Mouse (Mus musculus) limb, embryonic 12.5 days (tissue): ENCODE results near the gene Cdk10. TPM values are rescaled to one million over a fixed set of nuclear protein-coding genes. Genes with fewer than 3 reads are reported as not detected.
A peak's percentile ranks its signal among the peaks of the same experiment; 100 is the strongest.

Source experiments
- ATAC-seq: fragments of 200-750 bp; cut with Nextera tagmentation; 2 replicates; pipeline ENCODE4 v1.8.0; 2017; ENCODE audit warnings: low read depth, moderate TSS enrichment; ENCODE audit not compliant: insufficient number of reproducible peaks, insufficient read depth, low FRiP score, low TSS enrichment
- H3K27ac ChIP-seq: fragments of 300-500 bp; sonication (generic); 2 replicates; pipeline ENCODE4 v1.5.1; 2016; ENCODE audit warnings: mild to moderate bottlenecking, moderate library complexity
- H3K27me3 ChIP-seq: fragments of 300-500 bp; sonication (generic); 2 replicates; pipeline ENCODE4 v1.6.1; 2016; ENCODE audit warnings: mild to moderate bottlenecking, moderate library complexity
- H3K36me3 ChIP-seq: fragments of 300-500 bp; sonication (generic); 2 replicates; pipeline ENCODE4 v1.6.1; 2016; ENCODE audit warnings: mild to moderate bottlenecking, moderate library complexity
- H3K4me1 ChIP-seq: fragments of 300-500 bp; sonication (generic); replicated peaks from 2 replicates; pipeline ENCODE4 v1.6.1; 2016
- H3K4me2 ChIP-seq: fragments of 300-500 bp; sonication (generic); 2 replicates; pipeline ENCODE4 v1.6.1; 2016; ENCODE audit warnings: mild to moderate bottlenecking, moderate library complexity
- H3K4me3 ChIP-seq: fragments of 300-500 bp; sonication (generic); replicated peaks from 2 replicates; pipeline ENCODE4 v1.5.1; 2016; ENCODE audit warnings: mild to moderate bottlenecking
- H3K9ac ChIP-seq: fragments of 300-500 bp; sonication (generic); replicated peaks from 2 replicates; pipeline ENCODE4 v1.6.1; 2016; ENCODE audit warnings: mild to moderate bottlenecking, moderate library complexity
- H3K9me3 ChIP-seq: fragments of 300-500 bp; sonication (generic); 2 replicates; pipeline ENCODE4 v1.6.1; 2016; ENCODE audit warnings: mild to moderate bottlenecking, moderate library complexity
- WGBS: fragments of 180-500 bp; shearing (Covaris S2); methylation state at CpG from one replicate; pipeline ENCODE4 v1.1.7; 2016; 5-methylcytosine and 5-hydroxymethylcytosine counted together
- polyA plus RNA-seq: library from polyadenylated mRNA; unstranded; fragments of >200 nt; fragmentation: Nextera tagmentation; extraction: Ambion mirVana; gene quantifications from 2 replicates; pipeline ENCODE4 v1.2.1, GENCODE M21; 2016

The Cdk10 gene
- polyA plus RNA-seq, 1 experiment from 2014 or later, result 36.6 TPM

DNA sequence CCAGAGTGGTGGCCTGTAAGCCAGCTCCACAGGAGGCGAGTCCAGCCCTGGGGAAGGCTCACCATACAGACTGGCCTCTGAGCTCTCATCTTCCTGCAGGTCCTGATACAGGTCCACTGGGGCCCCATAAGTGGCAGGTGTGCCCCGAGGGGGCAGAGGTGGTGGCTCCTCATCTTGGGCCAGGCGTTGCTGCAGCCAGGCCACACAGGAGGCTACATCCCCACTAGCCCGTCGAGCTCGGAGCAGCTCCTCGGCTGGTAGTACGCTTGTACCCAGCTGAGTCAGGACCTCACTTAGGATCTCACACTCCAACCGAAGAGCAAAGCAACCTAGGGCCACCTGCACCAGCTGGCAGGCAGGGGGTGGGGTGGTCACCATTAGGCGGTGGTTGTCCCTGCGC is 9.1 kb downstream of the Cdk10 start:
- no peak for ATAC-seq
- H3K9ac ChIP-seq, result no peak overlapping the region
- H3K27me3 ChIP-seq, result peaks cover 49% of the 10 kb centered on the region
- no peak overlapping the region for H3K4me3 ChIP-seq
- WGBS, result 69% methylated on average over 11 of the region's 11 CpGs
- no peak overlapping the region for H3K4me2 ChIP-seq
- H3K4me1 ChIP-seq, result peaks cover 7% of the 10 kb centered on the region
- H3K27ac ChIP-seq, result no peak overlapping the region
- peaks cover 12% of the 10 kb centered on the region for H3K36me3 ChIP-seq
- no peaks in the 10 kb centered on the region for H3K9me3 ChIP-seq

DNA sequence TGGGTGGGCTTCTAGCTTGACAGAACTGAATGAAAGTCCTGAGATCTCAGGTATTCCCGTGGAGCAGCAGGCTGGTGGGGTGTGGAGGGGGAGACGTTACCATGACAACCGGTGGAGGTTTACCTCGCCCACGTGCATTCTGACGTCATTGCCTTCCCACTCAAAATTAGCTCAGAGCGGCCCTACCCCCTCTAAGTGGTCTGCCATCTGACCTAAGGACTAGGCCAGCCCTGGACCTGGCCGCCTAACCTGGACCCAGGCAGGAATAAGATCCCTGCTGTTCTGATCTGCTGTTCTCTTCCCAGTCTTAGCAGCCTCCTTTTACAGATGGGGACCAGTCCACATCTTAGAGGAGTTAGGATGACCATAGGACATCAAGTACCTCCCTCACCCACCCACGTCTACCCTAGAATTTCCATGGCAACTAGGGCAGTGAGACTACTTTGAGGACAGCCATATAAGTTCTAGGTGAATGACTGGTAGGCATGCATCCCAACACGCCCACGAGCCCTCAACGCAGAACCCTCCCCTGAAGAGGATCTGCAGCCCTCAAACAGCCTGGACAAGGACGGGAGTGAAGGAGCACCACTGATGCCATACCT is 10.4 kb downstream of the Cdk10 start:
- no peaks in the 10 kb centered on the region for H3K9me3 ChIP-seq
- H3K27me3 ChIP-seq, result peaks cover 49% of the 10 kb centered on the region
- H3K9ac ChIP-seq, result peak overlapping the region; percentile 47
- no peak for ATAC-seq
- H3K27ac ChIP-seq, result no peak overlapping the region
- H3K36me3 ChIP-seq, result peaks cover 2% of the 10 kb centered on the region; the same call in 1 of the 2 replicates
- peak overlapping the region; percentile 74 for H3K4me2 ChIP-seq
- peak overlapping the region; percentile 42 for H3K4me3 ChIP-seq
- peaks cover 7% of the 10 kb centered on the region for H3K4me1 ChIP-seq
- WGBS, result 37% methylated on average over 13 of the region's 13 CpGs

DNA sequence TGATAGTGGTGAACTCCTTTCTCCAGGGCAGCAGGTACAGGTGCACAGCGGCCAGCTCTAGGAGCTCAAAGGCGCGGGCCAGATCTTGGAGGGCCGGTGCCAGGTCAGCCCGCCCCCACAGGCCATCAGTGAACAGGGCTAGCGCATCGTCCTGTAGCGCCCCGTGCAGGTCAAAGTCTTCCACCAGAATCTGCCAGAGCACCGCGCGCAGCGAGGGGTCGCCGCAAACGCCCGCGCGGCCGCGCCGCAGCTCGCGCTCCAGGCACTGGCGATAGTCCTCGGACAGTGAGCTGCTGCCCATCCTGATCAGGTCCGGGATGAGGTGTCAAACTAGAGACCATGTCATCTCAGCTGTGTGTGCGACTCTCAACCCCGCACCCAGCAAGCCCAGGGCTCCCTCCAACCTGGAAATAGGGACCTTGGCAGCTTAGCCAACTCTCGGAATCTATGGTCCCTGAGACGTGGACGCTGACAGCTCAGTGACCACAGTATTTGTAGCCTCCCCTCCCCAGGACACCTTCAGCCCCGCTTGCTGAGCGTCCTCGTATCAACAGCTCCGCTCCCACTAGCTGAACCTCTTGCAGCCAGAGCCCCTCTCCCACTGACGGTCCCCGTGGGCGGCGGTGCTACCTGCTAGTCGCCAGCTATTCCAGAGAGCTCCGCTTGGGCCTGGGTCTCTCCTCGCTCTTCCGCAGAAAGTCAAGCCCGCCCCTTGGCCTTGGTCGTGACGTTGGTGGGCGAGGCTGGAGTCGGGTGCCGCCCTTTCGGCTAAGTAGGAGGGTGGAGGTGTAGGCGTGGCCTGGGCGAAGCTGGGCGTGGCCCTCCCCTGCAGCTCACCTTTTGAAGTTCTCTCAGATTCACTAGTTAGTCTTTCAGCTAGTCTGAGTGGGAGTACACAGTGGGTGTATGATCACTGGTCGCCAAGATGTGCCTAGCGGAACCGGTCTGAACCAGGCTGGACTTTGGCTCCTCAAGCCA is 11.2 kb downstream of the Cdk10 start, which contains the start of gene Spata2l:
Spata2l (minus strand) TSS at position 714 of the 978 bp plus-strand sequence.
- H3K4me1 ChIP-seq, result peaks cover 7% of the 10 kb centered on the region
- peak within 1 kb of the TSS; percentile 74 for H3K4me2 ChIP-seq
- no peaks in the 10 kb centered on the region for H3K9me3 ChIP-seq
- 2% methylated on average over 57 of the region's 57 CpGs for WGBS
- no peak within 1 kb of the TSS for H3K27ac ChIP-seq
- H3K27me3 ChIP-seq, result peaks cover 49% of the 10 kb centered on the region
- H3K36me3 ChIP-seq, result no peaks in the 10 kb centered on the region
- peak within 1 kb of the TSS; percentile 42 for H3K4me3 ChIP-seq
- ATAC-seq, result peak; percentile 85
- peak within 1 kb of the TSS; percentile 47 for H3K9ac ChIP-seq

DNA sequence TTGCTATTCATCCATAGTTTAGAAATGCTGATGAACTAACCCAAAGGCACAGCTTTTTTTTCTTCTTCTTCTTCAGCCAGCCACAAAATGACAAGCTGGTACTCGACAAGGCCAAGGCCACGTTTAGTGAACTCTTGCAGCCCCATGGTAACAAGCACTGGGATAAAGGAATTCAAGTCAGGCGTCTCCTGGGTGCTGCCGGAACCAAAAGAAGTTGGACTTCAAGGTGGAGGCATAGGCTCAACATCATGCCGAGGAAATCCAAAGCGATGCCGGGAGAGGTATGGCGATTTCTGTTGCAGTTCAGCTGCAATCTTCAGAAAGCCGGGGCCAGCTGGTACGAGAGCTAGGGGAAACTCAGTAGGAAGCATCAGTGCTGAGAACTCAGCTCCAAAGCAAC is 14.8 kb downstream of the Cdk10 start:
- no peak for ATAC-seq
- H3K9ac ChIP-seq, result no peak overlapping the region
- peaks cover 24% of the 10 kb centered on the region for H3K27me3 ChIP-seq
- no peak overlapping the region for H3K4me2 ChIP-seq
- H3K4me3 ChIP-seq, result no peak overlapping the region
- WGBS, result 84% methylated on average over 10 of the region's 10 CpGs
- no peaks in the 10 kb centered on the region for H3K9me3 ChIP-seq
- peaks cover 7% of the 10 kb centered on the region for H3K4me1 ChIP-seq
- peaks cover 33% of the 10 kb centered on the region for H3K36me3 ChIP-seq
- H3K27ac ChIP-seq, result no peak overlapping the region

DNA sequence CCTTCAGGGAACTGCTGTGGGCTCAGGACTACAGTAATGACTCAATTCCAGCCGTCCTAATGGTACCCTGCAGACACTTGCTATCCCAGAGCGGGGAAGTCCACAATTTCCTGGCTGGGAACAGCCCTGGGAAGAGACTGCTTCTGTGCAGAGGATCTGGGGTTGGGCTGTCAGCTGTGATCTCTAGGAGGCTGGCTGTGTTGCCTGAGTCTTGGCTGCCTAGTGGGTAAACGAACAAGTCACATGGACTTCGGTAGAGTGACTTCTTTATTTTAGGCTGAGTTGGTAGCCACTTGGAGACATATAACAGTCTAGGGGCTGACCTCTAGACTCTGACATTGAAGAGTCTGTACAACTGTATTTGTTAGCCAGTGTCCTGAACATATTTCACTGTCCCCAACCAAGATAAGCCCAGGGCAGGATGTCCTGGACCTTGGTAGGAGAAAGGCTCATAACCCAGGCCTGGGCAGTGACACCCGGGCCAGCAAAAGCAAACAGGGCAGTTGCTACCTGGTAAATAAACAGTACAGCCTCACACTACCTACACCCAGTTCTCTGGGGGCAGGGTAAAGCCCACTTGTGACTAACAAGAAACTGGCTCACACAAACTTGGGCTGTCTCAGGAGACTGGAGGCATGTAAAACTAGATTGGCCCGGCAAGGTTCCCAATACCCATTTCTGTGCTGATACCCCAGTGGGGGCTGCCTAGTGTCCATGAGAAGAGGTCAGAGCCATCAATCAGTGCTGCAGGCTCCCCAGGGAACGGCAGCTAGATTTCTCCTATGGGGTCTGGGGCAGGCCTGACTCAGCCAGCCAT is 17.7 kb downstream of the Cdk10 start:
- Histone ChIP-seq H3K9ac (no peak overlapping the region), H3K4me3 (no peak overlapping the region), H3K27me3 (no peaks in the 10 kb centered on the region), H3K4me1 (no peaks in the 10 kb centered on the region), H3K27ac (no peak overlapping the region), H3K36me3 (peaks cover 62% of the 10 kb centered on the region), H3K9me3 (no peaks in the 10 kb centered on the region), H3K4me2 (no peak overlapping the region)
- 87% methylated on average over 7 of the region's 7 CpGs for WGBS
- ATAC-seq, result no peak

DNA sequence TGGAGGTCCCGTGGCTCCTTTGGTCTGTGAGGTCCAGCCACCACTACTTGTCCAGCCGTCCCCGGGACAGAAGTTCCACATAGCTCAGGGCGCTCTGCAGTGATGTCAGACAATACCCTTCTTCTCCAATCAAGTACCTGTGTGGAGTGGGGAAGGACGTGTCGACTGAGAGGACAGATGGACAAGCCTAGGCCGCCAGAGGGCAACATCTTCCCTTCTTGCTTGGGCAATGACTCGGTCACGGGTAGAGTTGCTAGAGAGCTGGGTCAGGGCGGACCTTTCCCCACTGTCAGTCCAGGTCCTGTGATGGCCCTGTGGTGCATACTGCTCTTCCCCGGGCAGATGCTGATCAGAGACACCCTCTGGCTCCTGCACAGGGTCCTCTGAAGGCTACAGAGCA is 18.4 kb downstream of the Cdk10 start:
- Histone ChIP-seq H3K4me3 (no peak overlapping the region), H3K4me1 (no peaks in the 10 kb centered on the region), H3K4me2 (no peak overlapping the region), H3K27ac (no peak overlapping the region), H3K36me3 (peaks cover 69% of the 10 kb centered on the region), H3K9me3 (no peaks in the 10 kb centered on the region), H3K27me3 (no peaks in the 10 kb centered on the region), H3K9ac (no peak overlapping the region)
- 65% methylated on average over 11 of the region's 11 CpGs for WGBS
- no peak for ATAC-seq

DNA sequence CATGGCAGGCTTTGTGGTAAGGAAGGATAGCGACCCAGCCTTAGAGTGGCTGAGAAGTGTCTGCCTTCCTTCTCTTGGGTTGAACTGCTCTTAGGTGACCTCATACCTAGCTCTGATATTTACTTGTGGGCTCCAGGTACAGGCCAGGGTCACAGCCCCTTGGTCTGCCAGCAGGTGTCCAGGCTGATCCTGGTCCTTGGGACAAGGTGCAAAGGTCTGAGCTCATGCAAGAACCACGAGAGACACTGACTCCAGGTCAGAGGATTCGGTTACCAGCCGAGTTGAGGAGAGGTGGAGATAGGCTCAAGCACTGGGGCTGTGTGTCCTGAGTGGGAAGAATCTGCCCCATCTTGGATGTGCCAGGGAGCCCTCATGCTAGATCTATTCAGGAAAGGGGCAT is 19.7 kb downstream of the Cdk10 start:
- Histone ChIP-seq H3K4me3 (no peak overlapping the region), H3K27me3 (no peaks in the 10 kb centered on the region), H3K9ac (no peak overlapping the region), H3K4me2 (no peak overlapping the region), H3K9me3 (no peaks in the 10 kb centered on the region), H3K27ac (no peak overlapping the region), H3K36me3 (peaks cover 83% of the 10 kb centered on the region), H3K4me1 (no peaks in the 10 kb centered on the region)
- WGBS, result 86% methylated on average over 4 of the region's 4 CpGs
- ATAC-seq, result no peak

DNA sequence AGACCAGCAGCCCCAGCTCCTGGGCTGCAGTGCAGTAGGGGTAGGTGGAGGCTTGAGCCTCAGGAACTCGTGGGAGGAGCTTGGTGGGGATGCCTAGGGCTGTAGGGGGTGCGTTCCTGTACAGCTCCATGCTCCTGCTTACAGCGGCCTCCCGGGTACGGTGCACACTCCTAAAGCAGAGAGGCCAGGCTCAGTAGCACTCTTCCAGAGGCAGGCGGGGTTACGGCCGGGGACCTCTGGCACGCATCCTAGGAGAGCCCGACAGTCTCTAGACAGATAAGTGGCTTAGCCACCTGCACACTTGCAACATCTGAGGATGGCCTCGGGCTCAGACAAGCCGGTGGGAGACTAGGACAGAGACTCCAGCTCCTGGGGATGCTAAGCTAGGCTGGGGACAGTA is 20.9 kb downstream of the Cdk10 start:
- H3K36me3 ChIP-seq, result peaks cover 94% of the 10 kb centered on the region
- no peaks in the 10 kb centered on the region for H3K9me3 ChIP-seq
- H3K27ac ChIP-seq, result no peak overlapping the region
- 91% methylated on average over 12 of the region's 12 CpGs for WGBS
- H3K4me3 ChIP-seq, result no peak overlapping the region
- no peak for ATAC-seq
- H3K27me3 ChIP-seq, result no peaks in the 10 kb centered on the region
- H3K9ac ChIP-seq, result no peak overlapping the region
- H3K4me2 ChIP-seq, result no peak overlapping the region
- no peaks in the 10 kb centered on the region for H3K4me1 ChIP-seq

DNA sequence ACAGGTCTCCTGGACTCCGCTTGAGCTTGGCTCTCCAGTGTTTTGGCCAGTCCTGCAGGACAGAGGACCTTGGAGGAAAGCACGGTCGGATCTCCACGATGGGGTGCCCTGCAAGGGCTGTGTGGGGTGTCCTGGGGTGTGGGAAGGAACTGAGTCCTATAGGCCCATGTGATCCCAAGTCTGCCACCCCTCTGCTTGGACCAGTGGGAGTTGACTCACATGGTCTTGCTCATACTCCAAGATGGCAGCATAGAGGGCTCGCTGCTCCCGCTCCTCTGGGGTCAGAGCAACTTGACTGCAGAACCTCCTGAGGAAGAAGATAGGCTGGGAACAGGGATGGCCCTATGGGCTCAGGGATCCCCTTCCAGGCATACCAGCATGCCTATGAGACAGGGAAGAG is 23.1 kb downstream of the Cdk10 start:
- Histone ChIP-seq H3K27ac (no peak overlapping the region), H3K4me1 (peaks cover 5% of the 10 kb centered on the region), H3K9me3 (no peaks in the 10 kb centered on the region), H3K4me3 (no peak overlapping the region), H3K27me3 (no peaks in the 10 kb centered on the region), H3K36me3 (peaks cover 93% of the 10 kb centered on the region), H3K4me2 (no peak overlapping the region), H3K9ac (no peak overlapping the region)
- 96% methylated on average over 6 of the region's 6 CpGs for WGBS
- ATAC-seq, result no peak

DNA sequence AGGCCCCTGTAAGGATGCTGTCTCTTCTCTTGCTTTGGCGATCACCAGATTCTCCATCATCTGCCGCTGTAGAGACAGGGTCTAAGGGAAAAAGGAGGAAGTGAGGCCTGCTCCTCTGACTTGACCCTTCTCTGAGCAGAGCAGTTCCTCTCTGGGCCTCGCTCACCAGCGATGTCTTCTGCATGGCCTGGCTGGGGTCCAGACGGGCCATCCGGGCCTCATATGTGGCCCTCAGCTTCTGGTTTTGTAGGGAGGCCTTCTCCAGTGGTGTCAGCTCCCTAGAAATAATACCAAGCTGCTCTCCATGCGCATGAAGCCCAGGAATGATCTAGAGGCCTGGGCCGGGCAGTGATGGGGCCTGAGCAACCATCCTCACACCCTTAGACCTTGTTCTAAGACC is 24.0 kb downstream of the Cdk10 start:
- Histone ChIP-seq H3K4me2 (no peak overlapping the region), H3K27ac (no peak overlapping the region), H3K9ac (no peak overlapping the region), H3K9me3 (no peaks in the 10 kb centered on the region), H3K27me3 (no peaks in the 10 kb centered on the region), H3K36me3 (peaks cover 84% of the 10 kb centered on the region), H3K4me3 (no peak overlapping the region), H3K4me1 (peaks cover 12% of the 10 kb centered on the region)
- no peak for ATAC-seq
- WGBS, result 97% methylated on average over 8 of the region's 8 CpGs

DNA sequence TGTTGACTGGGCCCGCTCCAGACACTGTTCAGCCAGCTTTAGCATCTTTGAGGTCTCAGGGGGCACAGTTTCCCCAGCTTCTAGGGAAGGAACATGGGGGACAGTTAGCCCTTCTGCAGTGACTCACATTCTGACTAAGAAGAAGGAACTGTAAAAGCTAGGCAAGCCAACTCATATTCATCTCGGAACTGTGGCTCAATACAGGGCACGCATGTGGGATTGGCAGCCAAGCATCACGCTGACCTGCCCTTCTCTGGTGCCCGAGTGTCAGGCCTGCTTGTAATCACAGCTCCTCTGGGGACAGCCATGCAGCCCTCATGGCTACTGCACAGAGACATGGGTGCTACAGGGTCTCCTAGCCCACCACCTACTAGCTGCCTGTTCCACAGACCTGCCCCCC is 26.3 kb downstream of the Cdk10 start:
- H3K36me3 ChIP-seq, result peaks cover 64% of the 10 kb centered on the region
- no peak overlapping the region for H3K4me3 ChIP-seq
- peaks cover 24% of the 10 kb centered on the region for H3K4me1 ChIP-seq
- no peak for ATAC-seq
- no peak overlapping the region for H3K9ac ChIP-seq
- WGBS, result 95% methylated on average over 5 of the region's 5 CpGs
- no peak overlapping the region for H3K27ac ChIP-seq
- no peaks in the 10 kb centered on the region for H3K27me3 ChIP-seq
- H3K9me3 ChIP-seq, result no peaks in the 10 kb centered on the region
- no peak overlapping the region for H3K4me2 ChIP-seq
